Mouse (Mus musculus) adrenal gland, postnatal 0 days (tissue): ENCODE results near the gene Atxn10. TPM values are rescaled to one million over a fixed set of nuclear protein-coding genes. Genes with fewer than 3 reads are reported as not detected.

Source experiments
- polyA plus RNA-seq: library from polyadenylated mRNA; unstranded; fragments of >200 nt; fragmentation: Nextera tagmentation; extraction: Ambion mirVana; gene quantifications from 2 replicates; pipeline ENCODE4 v1.2.1, GENCODE M21; 2015

Atxn10 gene
- 174 and 187 TPM in 2 replicates for polyA plus RNA-seq

GRCm38 (mm10) chr15:85335671-85336300 lies at the start of gene Atxn10:
Atxn10 (plus strand) TSS chr15:85336245.

GRCm38 (mm10) chr15:85503127-85503526 lies 167.1 kb downstream of the Atxn10 start, which contains the start of gene 7530416G11Rik:
7530416G11Rik (minus strand) TSS chr15:85503227.

Other genes with a start within 250 kb of the Atxn10 start
- gene Smc1b, start 204.3 kb upstream of the Atxn10 start, polyA plus RNA-seq = 0.06 and 0.08 TPM in 2 replicates
- gene Ribc2, start 204.2 kb upstream of the Atxn10 start, polyA plus RNA-seq = 0.10 and 0.20 TPM in 2 replicates
- 53.3 and 60.5 TPM in 2 replicates for gene Fbln1, start 130.3 kb upstream of the Atxn10 start, polyA plus RNA-seq
- gene 7530416G11Rik, start 167.0 kb downstream of the Atxn10 start, polyA plus RNA-seq = not detected in 2 replicates
- 0.41 and 0.72 TPM in 2 replicates for gene Wnt7b, start 246.2 kb downstream of the Atxn10 start, polyA plus RNA-seq